Mouse (Mus musculus): ENCODE measurements around the gene Stil. TPM values are rescaled to one million over a fixed set of nuclear protein-coding genes. Genes with fewer than 3 reads are reported as not detected.

The Stil gene
- total RNA-seq, 2 experiments from 2014 or later: 2.6 to 4.1 TPM

DNA sequence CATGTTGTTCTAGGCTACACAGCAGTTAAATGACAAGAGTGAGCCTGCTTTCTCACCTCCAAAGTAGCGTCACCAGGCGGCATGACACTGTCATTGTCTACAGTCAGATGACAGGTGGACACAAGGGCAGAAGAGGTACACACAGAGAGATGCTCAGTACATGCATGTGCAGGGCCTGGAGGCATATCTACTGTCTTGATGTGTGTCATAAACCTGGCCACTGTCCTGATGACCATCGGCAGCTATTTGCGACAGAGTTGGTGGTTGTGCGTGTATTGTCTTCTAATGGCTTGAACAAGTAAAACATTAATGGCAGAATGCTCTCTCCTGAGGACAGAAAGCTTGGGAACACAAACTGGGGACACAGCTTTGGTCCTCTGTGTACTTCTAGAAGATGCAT lies 51.3 kb downstream of the Stil start:
- DNase-seq: no peak

DNA sequence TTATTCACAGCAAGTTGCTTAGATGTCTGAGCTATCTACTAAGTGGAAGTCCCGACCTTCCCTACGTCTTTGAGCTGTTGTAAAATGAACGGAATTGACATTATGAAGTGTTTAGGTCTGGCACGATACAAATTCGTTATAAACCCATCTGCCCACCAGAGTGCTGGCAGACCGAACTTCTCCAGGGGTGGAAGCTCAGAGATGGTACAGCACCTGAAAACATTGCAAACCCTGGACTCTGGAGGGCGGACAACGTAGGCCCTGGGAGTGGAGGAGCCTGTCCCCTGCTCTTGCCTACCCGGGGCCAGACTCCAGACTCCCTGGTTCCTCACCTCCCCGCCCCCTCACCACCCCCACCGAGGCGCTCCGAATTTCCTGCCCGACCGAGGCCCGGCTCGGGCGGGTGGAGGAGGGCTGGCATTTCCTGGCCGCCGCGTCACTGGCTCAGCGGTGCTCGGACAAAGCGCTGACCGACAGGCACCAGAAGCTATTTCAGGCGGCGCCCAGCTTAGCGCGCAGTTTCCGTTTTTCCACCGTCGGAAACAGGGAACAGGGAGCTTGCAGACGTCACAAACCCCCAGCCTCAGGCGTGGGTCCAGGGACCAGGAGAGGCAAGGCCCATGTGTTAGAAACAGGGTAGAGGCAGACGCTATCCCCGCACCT lies 52.5 kb downstream of the Stil start:
- peak; percentile 73 for DNase-seq

DNA sequence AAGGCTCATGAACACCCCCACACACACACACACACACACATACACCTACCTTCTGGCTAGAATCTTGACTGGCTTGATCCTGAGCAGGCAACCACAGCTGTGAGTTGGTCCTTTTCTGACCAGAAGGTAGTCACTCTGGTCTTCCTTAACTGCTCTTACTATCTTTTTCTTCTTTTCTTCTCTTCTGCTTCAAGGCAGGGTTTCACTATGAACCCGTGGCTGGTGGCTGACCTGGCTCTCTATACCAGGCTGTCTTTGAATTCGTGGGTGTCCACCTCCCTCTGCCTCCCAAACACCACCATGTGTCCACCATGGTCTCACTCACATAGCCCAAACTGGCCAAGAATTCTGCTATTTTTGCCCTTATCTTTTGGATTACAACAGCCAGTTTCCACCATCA lies 55.1 kb downstream of the Stil start:
- DNase-seq: no peak

DNA sequence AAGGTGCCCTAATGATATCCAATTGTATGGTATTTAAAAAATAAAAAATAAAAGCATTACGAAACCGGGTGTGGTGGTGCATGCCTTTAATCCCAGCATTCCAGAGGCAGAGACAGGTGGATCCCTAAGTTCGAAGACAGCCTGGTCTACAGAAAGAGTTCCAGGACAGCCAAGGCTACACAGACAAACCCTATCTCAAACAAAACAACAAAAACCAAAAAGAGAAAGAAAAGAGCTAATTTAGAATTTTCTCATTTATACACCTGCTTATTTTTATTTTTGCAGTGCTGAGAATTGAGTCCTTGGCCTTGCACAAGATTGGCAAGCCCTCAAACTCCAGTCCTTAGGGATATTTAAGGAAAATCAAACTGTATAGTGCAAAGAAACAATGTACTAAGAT lies 55.7 kb downstream of the Stil start:
- no peak for DNase-seq

GRCm38 (mm10) chr4:115056371-115056920 lies 56.5 kb downstream of the Stil start, which contains the start of gene Tal1:
TSS of gene Tal1 (plus strand) at chr4:115056426.
- peak; percentile 55 for DNase-seq

- DNase-seq: peak; percentile 33
These were observed 57.1 kb downstream of the Stil start for GRCm38 (mm10) chr4:115056921-115057673.

DNA sequence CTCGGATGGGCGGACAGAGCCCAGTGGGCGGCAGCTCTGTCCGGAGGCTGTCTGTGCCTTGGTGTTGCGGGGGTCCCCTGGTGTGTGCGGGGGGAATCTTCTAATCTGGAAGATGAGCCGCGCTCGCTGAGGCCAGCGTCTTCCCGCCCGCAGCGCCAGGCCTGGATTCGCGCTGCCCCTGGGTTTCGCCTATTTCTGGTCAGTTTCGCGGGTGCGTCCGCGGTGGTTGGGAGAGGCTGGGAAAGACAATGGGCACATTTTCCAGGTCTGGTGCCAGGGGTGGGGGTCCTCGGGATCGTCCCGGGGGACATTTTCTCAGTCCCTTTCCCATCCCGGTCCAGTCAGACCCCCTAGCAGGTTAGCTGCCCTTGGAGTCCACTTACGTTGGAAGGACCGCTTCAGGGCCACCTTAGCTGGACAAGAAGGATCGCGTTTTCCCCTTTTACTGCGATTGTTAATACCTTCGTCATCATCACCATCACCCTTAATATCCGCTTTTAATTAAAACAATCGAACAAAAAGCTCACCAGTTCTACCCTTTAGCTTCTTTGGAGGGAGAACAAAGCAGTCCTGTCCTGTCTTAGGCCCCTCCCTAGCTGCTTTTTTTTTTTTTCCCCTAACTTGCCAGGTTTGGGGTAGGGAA lies 57.8 kb downstream of the Stil start:
- DNase-seq: peak; percentile 22

DNA sequence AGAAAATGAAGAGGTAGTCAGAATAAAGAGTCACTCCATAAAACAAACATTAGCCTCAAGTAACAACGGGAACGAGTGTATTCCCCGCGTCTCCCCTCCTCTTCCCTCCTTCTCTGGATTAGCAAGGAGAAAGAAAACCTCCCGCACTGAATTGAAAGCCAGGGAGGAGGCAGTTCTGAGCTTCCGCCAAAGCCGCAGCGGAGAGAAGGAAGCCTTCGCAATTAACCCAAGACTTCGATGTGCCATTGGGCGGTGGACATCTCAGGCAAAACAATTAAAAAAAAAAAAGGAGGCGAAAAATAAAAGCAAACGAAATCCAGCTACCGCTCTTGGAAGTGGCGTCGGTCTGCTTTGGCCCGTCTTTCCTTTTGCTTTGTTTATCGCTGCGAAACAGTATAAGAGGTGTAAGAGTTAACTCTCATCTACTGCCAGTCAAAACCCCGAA lies 58.4 kb downstream of the Stil start:
- DNase-seq: peak; percentile 24

- DNase-seq: no peak
These were observed 59.1 kb downstream of the Stil start for GRCm38 (mm10) chr4:115058871-115059590.

DNA sequence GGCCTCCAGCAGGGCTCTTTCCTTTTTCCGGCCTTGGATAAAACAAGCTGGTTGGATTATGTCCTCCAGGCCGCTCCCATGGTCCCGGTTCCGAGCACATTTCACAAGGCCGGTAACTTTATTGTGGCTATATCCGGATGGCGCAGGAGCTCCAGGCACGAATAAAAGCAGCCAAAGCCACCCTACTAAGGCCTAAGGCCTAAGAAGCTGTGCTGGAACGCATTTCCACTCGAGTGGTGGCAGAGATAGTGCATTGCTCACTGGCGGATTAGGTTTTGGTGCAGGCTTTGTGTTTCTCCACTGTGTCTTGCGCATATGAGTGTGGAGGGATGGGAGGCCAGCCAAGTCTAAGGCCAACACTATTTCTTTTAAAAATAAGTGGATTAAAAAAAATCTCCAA lies 59.9 kb downstream of the Stil start:
- DNase-seq: no peak

GRCm38 (mm10) chr4:115060753-115061152 lies 60.8 kb downstream of the Stil start:
- DNase-seq: no peak

DNA sequence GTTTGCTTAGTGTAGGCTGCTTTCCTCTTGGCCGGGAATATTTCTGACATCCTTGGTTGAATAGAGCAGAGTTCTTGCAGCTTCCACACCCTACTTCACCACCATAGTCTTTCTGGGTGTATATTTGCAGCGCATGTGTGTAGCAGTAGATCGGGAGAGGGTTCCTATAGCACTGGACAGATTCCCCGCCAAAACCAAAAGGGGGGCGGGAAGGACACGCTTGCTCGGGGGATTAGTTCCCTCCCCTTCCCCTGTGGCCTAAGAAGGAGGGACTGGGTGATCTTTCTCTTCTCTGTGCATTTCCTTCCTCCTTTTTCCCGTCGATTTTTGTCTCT lies 62.5 kb downstream of the Stil start:
- no peak for DNase-seq

DNA sequence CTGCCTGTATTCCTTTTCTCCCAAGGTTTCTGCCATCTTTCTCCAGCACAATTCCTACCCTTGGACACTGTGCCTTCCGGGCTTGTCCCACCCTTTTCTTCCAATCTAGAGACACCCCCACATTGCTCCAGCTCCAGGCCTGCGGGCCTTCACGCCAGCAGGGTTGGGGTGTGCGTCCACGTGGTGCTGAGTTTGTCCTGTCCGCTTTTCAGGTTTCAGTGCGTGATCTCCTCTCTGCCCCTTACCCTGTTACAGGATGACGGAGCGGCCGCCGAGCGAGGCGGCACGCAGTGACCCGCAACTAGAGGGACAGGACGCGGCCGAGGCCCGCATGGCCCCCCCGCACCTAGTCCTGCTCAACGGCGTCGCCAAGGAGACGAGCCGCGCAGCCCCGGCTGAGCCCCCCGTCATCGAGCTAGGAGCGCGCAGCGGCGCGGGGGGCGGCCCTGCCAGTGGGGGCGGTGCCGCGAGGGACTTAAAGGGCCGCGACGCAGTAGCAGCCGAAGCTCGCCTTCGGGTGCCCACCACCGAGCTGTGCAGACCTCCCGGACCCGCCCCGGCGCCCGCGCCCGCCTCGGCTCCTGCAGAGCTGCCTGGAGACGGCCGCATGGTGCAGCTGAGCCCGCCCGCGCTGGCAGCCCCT lies 63.0 kb downstream of the Stil start:
- DNase-seq: peak; percentile 52

DNA sequence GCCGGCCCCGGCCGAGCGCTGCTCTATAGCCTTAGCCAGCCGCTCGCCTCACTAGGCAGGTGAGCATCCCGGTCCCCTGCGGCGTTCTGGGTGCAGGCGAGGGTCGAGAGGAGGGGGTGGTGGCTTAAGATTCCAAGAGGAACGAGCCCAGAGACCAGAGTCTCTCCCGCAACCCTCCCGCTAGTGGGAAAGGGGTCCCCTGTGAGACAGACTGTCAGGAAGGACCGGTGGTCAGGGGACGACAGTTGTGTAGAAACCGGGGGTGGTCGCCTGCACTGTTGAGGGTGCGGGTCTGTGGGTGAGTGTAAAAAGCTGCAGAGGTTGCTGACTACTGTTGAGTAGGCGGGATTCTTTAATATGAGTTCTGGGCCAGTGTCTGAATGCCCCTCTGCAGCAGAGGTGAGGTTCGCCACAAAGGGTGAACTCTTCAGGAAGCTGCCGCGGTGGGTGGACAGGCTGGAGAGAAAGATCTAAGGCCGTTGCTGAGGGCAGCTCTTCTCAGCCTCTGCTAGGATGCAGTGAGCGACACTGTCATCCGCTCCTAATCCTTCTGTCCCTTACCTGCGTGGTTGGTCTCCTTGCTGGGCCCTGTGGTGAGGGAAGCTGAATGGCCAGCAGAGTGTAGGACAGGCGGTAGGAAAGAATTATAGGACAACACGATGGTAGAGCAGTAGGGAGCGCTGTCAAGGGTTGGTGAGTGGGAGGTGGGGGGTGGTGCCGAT lies 63.7 kb downstream of the Stil start:
- no peak for DNase-seq

DNA sequence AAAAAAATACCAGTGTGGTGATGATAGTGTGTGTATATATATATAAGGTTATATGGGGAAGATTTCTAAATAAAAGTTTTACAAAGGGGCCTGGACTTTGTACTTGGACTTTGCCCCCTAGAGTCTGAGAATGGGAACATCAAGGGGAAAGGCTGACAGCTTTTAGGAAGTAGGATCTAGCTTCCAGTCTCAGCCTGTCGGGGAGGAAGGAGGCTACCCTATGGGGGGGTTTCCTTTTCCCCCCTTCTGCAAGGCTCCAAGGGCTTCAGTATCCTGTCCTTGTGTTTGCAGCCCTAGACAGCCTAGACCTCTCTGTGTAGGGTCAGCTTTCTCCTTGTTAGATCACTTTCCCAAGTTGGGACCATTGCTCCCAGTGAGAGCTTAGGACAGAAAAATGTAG lies 71.7 kb downstream of the Stil start:
- DNase-seq: no peak

DNA sequence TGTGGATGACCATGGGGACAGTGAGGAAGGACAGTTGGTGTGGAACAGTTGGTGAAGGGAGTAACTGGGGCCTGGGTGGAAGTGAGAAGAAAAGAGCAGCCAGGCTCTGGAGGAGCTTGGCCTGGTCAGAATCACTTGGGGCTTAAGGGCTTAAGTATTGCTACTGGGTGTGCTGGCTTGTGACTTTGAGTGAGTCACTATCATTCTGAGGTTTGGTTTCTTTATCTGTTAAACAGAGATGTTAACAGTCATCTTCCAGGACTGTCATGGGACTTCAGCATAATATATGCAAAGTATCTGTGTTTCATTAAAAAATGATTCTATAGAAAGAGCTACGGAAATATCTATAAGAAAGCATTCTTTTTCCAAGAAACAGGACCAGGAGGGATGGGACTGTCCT lies 74.8 kb downstream of the Stil start:
- DNase-seq: no peak

DNA sequence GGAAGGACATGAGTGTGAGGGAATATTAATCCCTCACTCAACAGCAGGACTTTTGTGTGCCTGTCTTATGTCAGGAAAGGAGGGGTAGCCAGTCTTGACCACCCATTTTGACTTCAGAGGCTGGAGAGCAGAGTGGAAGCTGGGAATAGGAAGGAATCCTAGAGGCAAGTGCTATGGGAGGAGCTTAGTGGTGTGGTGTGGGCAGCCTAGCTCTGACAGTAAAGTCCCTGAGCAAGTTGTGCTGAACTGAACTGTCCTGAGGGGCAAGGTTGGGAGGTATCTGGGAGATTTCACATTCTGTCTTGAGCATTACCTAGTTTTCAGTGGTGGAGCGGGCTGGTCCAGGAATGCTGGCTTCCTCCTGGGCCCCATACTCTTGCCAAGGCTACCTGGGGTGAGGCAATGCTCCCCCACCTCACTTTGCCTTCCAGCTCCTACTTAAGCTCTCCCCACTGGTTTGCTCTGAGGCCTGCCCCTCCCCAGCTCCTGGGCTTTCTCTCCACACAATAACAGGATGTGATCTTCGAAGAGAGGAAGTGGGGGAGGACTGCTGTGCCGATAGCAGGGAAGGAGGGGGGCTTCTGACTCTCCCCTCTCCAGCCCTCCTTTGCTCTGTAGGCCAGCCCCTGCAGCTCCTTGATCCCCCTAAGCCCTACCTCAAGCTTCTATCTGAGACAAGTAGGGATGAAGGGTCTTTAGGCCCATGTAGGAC lies 75.4 kb downstream of the Stil start:
- DNase-seq: peak; percentile 27

DNA sequence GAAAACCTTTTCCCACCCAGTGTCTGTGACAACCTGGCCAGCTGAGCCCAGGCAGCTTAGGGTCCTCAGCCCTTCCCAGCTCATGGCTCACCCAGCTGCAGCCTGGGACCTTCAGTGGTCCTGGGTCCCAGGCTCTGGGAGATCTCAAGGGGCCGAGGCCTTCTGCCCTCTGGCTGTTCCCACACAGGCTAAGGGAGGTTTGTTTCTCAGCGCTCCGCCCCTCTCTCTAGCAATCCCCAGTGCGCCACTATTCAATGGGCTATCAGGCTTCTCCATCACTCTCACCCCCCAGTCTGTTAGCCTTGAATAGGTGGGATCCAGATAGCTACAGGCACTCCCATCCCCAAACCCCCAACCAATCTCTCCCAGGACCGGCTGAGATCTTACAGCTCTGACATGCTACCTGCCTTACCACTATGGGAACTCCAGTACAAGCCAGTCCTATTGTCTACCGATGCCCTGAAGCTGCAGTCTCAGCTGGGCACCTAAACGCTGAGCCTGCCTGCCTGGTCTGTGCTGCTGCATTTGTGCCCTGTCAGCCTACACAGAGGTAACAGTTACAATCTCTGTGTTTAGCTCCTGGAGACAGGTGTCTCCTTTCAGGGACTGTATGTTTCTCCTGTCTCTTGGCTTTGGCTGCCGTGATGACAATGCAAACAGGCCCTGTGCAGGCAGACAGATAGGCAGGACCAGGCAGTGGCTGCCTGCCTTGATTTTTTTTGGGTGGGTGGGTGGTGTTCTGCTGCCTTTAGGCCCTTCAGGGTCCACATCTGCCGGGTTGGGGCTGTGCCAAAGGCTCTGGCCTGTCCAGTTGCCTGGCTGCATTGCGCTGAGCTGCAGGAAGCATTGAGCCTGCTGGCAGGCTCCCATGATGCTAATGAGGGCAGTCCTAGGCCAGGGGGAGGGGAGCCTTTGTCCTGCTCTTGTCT lies 79.2 kb downstream of the Stil start:
- peak; percentile 25 for DNase-seq

GRCm38 (mm10) chr4:115079821-115080349 lies 79.9 kb downstream of the Stil start:
- no peak for DNase-seq
